Mouse (Mus musculus) neural tube, embryonic 11.5 days (tissue): ENCODE measurements around the gene Lef1. TPM values are rescaled to one million over a fixed set of nuclear protein-coding genes. Genes with fewer than 3 reads are reported as not detected.

Experiments used
- ATAC-seq: fragments of 200-750 bp; cut with Nextera tagmentation; 2 replicates; pipeline ENCODE4 v1.8.0; 2017; ENCODE audit warnings: moderate number of reproducible peaks, mild to moderate bottlenecking, moderate TSS enrichment, moderate library complexity; ENCODE audit not compliant: insufficient read depth, low FRiP score, low TSS enrichment
- DNase-seq: peaks from one replicate; pipeline ENCODE4 v3.0.0-alpha.2; 2015; ENCODE audit warnings: low spot score
- H3K27ac ChIP-seq: fragments of 300-500 bp; sonication (generic); 2 replicates; pipeline ENCODE4 v1.5.1; 2014; ENCODE audit warnings: low read depth, mild to moderate bottlenecking, low read length
- H3K27me3 ChIP-seq: fragments of 300-500 bp; sonication (generic); 2 replicates; pipeline ENCODE4 v1.6.1; 2014; ENCODE audit warnings: mild to moderate bottlenecking, low read length, mixed read lengths; ENCODE audit not compliant: control insufficient read depth, insufficient read depth
- H3K36me3 ChIP-seq: fragments of 300-500 bp; sonication (generic); 2 replicates; pipeline ENCODE4 v1.6.1; 2014; ENCODE audit warnings: mild to moderate bottlenecking, low read length, moderate library complexity, mixed read lengths; ENCODE audit not compliant: control insufficient read depth, insufficient read depth
- H3K4me1 ChIP-seq: fragments of 300-500 bp; sonication (generic); 2 replicates; pipeline ENCODE4 v1.6.1; 2014; ENCODE audit warnings: low read length, mixed read lengths; ENCODE audit not compliant: control insufficient read depth, insufficient read depth
- H3K4me2 ChIP-seq: fragments of 300-500 bp; sonication (generic); 2 replicates; pipeline ENCODE4 v1.6.1; 2014; ENCODE audit warnings: low read depth, mild to moderate bottlenecking, moderate library complexity
- H3K4me3 ChIP-seq: fragments of 300-500 bp; sonication (generic); 2 replicates; pipeline ENCODE4 v1.5.1; 2014; ENCODE audit warnings: low read depth, low read length
- H3K9ac ChIP-seq: fragments of 300-500 bp; sonication (generic); 2 replicates; pipeline ENCODE4 v1.6.1; 2014; ENCODE audit warnings: mild to moderate bottlenecking, low read length
- H3K9me3 ChIP-seq: fragments of 300-500 bp; sonication (generic); 2 replicates; pipeline ENCODE4 v1.6.1; 2016; ENCODE audit warnings: low read length; ENCODE audit not compliant: control insufficient read depth
- WGBS: fragments of 180-500 bp; shearing (Covaris S2); extraction: QIAGEN DNeasy Blood & Tissue Kit; methylation state at CpG from one replicate; pipeline ENCODE4 v1.1.7; 2014; 5-methylcytosine and 5-hydroxymethylcytosine counted together
- polyA plus RNA-seq: library from polyadenylated mRNA; unstranded; fragments of >200 nt; fragmentation: Nextera tagmentation; extraction: Ambion mirVana; gene quantifications from 2 replicates; pipeline ENCODE4 v1.2.1, GENCODE M21; 2014

The Lef1 gene
- polyA plus RNA-seq, 1 experiment from 2014 or later: 24.7 TPM

DNA sequence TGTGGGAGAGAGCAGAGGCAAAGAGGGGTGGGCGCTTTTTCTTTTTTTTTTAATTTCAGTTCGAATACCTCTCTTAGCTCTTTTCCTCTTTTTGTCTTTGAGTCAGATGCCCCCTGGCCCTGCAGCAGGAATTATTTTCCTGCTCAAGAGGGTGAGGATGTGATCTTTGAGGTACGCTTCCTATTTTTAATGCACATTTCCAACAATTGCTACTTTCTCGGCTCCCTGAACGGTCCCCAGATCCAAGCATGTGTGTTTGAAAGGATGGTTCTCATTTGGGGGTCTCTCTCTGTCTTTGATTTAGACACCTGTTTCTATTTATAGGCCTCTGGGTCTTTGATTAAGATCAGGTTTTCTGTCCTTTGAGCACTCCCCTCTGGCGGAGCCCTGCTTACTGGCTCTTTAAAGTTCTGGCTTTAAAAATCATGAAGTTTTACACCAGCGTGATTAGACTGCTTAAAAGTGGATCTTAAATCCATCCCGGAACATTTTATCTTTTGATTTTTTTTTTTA is 86.3 kb downstream of the Lef1 start:
- no peak for DNase-seq
- WGBS: 75% methylated on average over 8 of the region's 8 CpGs
- no peak overlapping the region for H3K9ac ChIP-seq
- no peak overlapping the region for H3K4me3 ChIP-seq
- H3K27ac ChIP-seq: no peak overlapping the region
- no peaks in the 10 kb centered on the region for H3K9me3 ChIP-seq
- ATAC-seq: no peak
- no peak overlapping the region for H3K4me2 ChIP-seq
- no peaks in the 10 kb centered on the region for H3K36me3 ChIP-seq
- H3K4me1 ChIP-seq: no peaks in the 10 kb centered on the region
- H3K27me3 ChIP-seq: no peaks in the 10 kb centered on the region

DNA sequence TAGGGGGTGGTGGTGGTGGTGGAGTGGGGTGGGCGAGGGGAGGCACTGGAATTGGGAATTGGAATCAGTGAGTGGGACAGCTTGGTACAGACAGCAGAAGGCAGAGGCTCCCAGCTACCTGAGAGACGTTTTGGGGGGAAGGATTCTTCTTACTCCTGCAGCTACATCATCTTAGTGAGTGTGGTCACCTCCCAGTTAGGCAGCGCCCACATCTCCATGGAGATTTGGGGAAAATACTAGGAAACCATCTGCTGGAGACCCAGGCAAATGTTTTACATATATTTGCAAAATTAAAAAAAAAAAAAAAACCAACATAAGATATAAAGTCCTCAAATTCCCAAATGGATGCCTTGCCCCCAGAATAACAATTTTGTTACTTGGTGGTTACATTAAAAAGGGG is 88.7 kb downstream of the Lef1 start:
- H3K36me3 ChIP-seq: no peaks in the 10 kb centered on the region; the same call in 1 of the 2 replicates
- no peaks in the 10 kb centered on the region for H3K4me1 ChIP-seq
- H3K4me3 ChIP-seq: no peak overlapping the region
- ATAC-seq: no peak
- no peaks in the 10 kb centered on the region for H3K9me3 ChIP-seq
- H3K27me3 ChIP-seq: no peaks in the 10 kb centered on the region
- H3K27ac ChIP-seq: no peak overlapping the region
- H3K9ac ChIP-seq: no peak overlapping the region
- whole genome bisulfite sequencing: 88% methylated on average over 3 of the region's 3 CpGs
- DNase-seq: no peak
- H3K4me2 ChIP-seq: no peak overlapping the region

DNA sequence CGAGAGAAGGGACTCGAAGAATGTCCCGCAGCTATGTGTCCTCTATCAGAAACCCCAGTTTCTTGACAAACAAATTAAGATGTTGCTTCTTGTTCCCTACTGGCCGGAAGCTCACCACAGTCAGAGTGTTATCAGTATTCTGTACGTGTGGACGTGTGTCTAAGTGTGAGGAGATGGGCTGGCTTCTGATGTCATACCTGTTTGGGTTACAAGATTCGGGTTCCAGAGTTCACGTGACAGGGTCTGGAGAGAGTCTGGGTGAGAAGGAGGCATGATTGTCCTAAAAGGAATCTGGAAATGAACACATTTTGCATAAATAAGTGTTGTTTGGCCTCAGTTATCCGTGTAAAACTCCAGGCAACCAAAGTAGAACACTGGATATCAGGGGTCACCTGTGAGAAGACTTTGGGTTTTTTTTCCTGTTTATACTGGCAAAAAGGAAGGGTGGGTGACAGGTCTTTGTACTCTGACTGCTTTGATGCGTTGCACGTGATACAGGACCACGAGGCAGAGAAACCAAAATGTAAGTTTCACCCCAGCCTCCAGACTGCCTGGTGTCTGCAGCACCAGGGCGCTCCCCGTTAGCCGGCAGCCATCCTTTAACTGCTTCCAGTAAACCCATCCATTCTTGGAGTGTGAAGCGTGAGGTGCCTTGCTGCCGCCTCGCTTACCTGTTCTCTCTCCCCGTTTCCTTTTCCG is 89.5 kb downstream of the Lef1 start:
- H3K36me3 ChIP-seq: no peaks in the 10 kb centered on the region; the same call in 1 of the 2 replicates
- no peak overlapping the region for H3K4me3 ChIP-seq
- ATAC-seq (no peak), DNase-seq (no peak)
- WGBS: 90% methylated on average over 20 of the region's 20 CpGs
- H3K9me3 ChIP-seq: no peaks in the 10 kb centered on the region
- no peak overlapping the region for H3K4me2 ChIP-seq
- no peaks in the 10 kb centered on the region for H3K4me1 ChIP-seq
- H3K27me3 ChIP-seq: no peaks in the 10 kb centered on the region
- H3K27ac ChIP-seq: no peak overlapping the region
- no peak overlapping the region for H3K9ac ChIP-seq

DNA sequence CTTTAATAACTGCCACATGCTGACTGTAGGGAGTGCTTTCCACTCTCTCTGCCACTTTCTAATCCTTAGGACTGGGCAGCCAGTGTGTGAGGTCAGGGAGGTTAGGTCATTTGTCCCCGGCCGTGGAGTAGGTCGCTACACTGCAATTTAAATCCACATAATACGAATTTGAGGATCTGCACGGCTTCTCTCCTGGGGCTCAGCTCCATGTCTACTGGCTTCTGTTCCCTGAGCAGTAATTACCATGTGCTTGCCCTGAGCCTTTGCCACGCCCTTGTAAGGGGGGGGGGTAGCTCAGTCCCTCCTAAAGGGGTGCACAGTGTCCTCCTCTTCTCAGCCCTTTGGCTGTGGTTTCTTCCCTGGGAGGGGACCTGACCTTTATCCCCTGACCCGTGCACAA is 92.0 kb downstream of the Lef1 start:
- ATAC-seq: no peak

DNA sequence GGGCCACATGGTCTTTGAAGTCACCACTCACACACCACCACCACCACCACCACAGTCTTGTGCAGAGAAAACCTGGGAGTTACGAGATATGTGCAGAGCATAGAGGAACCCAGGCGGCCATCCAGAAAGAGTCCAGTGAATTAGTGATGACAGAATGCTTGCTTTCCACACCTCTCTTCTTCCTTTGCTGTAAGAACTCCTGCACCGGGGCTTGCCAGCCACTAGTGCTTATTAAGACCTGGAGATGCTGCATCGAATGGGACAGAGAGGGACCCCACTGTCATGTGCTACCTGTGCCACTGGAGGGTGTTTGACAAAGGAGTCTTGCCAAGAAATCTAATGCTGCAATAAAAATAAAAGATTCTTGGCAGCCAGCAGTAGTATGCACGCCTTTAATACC is 97.6 kb downstream of the Lef1 start:
- Histone ChIP-seq H3K4me3 (no peak overlapping the region), H3K4me1 (no peaks in the 10 kb centered on the region), H3K9me3 (no peaks in the 10 kb centered on the region), H3K27me3 (no peaks in the 10 kb centered on the region), H3K4me2 (no peak overlapping the region), H3K9ac (no peak overlapping the region), H3K27ac (no peak overlapping the region), H3K36me3 (no peaks in the 10 kb centered on the region; the same call in 1 of the 2 replicates)
- ATAC-seq (no peak), DNase-seq (no peak)
- WGBS: 92% methylated on average over 5 of the region's 5 CpGs

More for the DNA sequence above, 92.0 kb downstream of the Lef1 start:
- Histone ChIP-seq H3K4me2 (no peak overlapping the region), H3K36me3 (no peaks in the 10 kb centered on the region; the same call in 1 of the 2 replicates), H3K4me1 (no peaks in the 10 kb centered on the region), H3K4me3 (no peak overlapping the region), H3K27me3 (no peaks in the 10 kb centered on the region), H3K9me3 (no peaks in the 10 kb centered on the region), H3K27ac (no peak overlapping the region), H3K9ac (no peak overlapping the region)
- no peak for DNase-seq
- 51% methylated on average over 7 of the region's 7 CpGs for WGBS

DNA sequence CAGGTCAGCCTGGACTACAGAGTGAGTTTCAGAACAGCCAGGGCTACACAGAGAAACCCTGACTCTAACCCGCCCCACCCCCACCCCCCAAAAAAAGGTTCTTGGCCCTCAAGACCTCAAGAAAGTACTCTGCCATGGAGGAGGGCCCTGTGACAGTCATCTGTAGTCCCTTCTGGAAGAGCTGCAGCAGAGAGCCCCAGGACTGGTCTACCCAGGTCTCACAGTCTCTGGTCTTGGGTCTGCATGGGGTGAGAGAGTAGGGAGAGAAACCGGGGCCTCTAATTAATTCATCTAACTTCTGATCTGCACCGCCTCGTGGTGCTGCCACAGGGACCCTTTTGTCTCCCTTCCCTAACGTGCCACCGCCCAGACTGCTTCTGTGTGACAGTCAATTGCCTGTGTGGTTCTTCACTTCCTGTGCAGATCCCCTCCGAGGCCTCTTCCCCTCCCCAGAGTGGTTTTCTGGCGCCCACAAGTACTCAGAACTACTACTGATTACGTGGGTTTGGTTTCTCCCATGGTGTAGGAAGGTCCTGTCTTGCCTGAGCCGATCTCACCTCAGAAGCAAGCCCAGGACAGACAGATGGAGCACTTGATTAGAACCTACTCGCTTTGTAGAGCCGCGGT is 98.1 kb downstream of the Lef1 start:
- H3K4me1 ChIP-seq: no peaks in the 10 kb centered on the region
- DNase-seq (no peak), ATAC-seq (no peak)
- no peak overlapping the region for H3K9ac ChIP-seq
- no peaks in the 10 kb centered on the region for H3K36me3 ChIP-seq
- H3K4me2 ChIP-seq: no peak overlapping the region
- no peak overlapping the region for H3K27ac ChIP-seq
- 83% methylated on average over 13 of the region's 13 CpGs for WGBS
- H3K9me3 ChIP-seq: no peaks in the 10 kb centered on the region
- no peaks in the 10 kb centered on the region for H3K27me3 ChIP-seq
- H3K4me3 ChIP-seq: no peak overlapping the region

DNA sequence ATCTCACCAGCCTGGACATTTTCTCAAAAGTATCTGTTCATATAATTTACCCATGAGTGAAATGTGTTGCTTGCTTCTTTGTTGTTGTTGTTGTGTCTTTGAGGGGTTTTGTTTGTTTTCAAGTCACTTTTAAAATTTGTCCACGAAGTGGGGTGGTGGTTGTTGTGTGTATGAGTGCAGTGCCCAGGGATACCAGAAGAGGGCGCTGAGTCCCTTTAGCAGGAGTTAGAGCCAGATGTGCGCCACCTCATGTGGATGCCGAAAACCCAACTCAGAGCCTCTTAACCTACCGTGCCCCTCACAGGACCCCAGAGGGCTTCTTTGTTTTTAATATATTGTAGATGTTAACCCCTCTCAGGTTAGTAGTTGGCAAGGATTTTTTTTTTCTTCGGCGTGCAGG is 101.9 kb downstream of the Lef1 start:
- Histone ChIP-seq H3K4me2 (no peak overlapping the region), H3K4me3 (no peak overlapping the region), H3K9ac (no peak overlapping the region), H3K36me3 (no peaks in the 10 kb centered on the region; the same call in 1 of the 2 replicates), H3K4me1 (no peaks in the 10 kb centered on the region), H3K27me3 (no peaks in the 10 kb centered on the region), H3K27ac (no peak overlapping the region), H3K9me3 (no peaks in the 10 kb centered on the region)
- peak; percentile 28 for DNase-seq
- ATAC-seq: no peak
- 85% methylated on average over 7 of the region's 7 CpGs for WGBS

DNA sequence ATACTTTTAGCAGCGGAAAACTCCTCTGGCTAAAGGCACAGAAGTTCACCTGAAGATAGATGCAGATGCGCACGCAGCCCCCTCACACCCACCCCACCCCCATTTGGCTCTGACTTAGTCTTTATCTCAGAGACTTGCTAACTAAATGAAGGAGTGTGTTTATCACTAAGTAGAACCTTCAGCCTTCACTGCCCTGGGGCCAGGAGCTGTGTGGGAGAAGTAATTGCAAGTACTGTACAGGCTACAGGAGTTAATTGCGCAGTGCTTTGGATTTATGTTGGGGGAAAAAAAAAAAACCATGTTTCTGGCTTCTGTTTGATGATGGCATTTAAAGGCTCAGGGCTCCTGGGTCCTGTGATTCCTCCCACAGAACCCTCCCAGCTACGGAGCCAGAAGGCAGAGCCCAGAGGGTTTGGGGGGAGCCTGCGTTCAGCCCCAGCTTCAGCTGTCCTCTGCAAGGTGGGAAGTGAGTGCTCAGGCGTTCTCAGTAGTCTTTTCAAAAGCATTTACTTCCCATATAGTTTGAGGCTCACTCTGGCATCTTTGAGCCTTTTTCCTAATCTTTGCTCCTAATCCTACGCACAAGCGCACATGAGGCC is 103.9 kb downstream of the Lef1 start:
- Histone ChIP-seq H3K4me1 (no peaks in the 10 kb centered on the region), H3K4me3 (no peak overlapping the region), H3K36me3 (no peaks in the 10 kb centered on the region; the same call in 1 of the 2 replicates), H3K4me2 (no peak overlapping the region), H3K9me3 (no peaks in the 10 kb centered on the region), H3K27me3 (no peaks in the 10 kb centered on the region), H3K27ac (no peak overlapping the region), H3K9ac (no peak overlapping the region)
- DNase-seq: no peak
- ATAC-seq: no peak
- 88% methylated on average over 9 of the region's 9 CpGs for WGBS
